Mouse (Mus musculus) MEL (cell line): ENCODE data around the gene Il16.

Experiments used
- HCFC1 ChIP-seq: IDR thresholded peaks from 2 replicates; pipeline ENCODE4 v1.6.1; 2012; ENCODE audit warnings: low read depth, mild to moderate bottlenecking, inconsistent platforms, low read length, improper control_type of control experiment, moderate library complexity
- MYC ChIP-seq: IDR thresholded peaks from 2 replicates; pipeline ENCODE4 v1.6.1; 2011; ENCODE audit warnings: low read depth, mild to moderate bottlenecking, low read length, improper control_type of control experiment, moderate library complexity

- TF ChIP-seq MYC: no peak
- TF ChIP-seq HCFC1: no peak
Measured at GRCm38 (mm10) chr7:83738623-83739462, 6.7 kb downstream of the Il16 start.
